Mouse (Mus musculus) adrenal gland (tissue): Measurements from ENCODE around the gene Rab6b.

Source experiments
- intact Hi-C: fragments of 180-260 bp; cut with DNase I; formaldehyde crosslinking; loops from one replicate; pipeline ENCODE4 v1.15.1; 2025
- long read RNA-seq, 2 experiments: library from polyadenylated mRNA; unstranded; transcript quantifications; one replicate each; pipeline ENCODE4 v2.0.0; 2020; ENCODE audit warnings: borderline replicate concordance in 1 of 2; ENCODE audit not compliant: insufficient replicate concordance in 1 of 2

Rab6b gene
- long read RNA-seq, experiment 1, full-length matches to known transcripts = 6 of 6 reads
- long read RNA-seq, experiment 1, partial matches to known transcripts = 0 of 6 reads
- long read RNA-seq, experiment 1, other reads (novel, unspliced or antisense) = 0 of 6 reads
- long read RNA-seq, experiment 2, full-length matches to known transcripts = 4 of 12 reads
- long read RNA-seq, experiment 2, partial matches to known transcripts = 0 of 12 reads
- long read RNA-seq, experiment 2, other reads (novel, unspliced or antisense) = 8 of 12 reads

- intact Hi-C loops = no loop called here
Observed at GRCm38 (mm10) chr9:103111621-103112470, at the start of gene Rab6b. Gene Rab6b, plus strand, starts transcription at chr9:103111787.

- intact Hi-C loops = no loop called here
Observed at GRCm38 (mm10) chr9:103063591-103063990, 48.0 kb upstream of the Rab6b start.

- intact Hi-C loops = no loop called here
Observed at GRCm38 (mm10) chr9:103066845-103067244, 44.7 kb upstream of the Rab6b start.

GRCm38 (mm10) chr9:103067651-103068050 is 43.9 kb upstream of the Rab6b start:
- intact Hi-C loops = no loop called here

GRCm38 (mm10) chr9:103068769-103069168 is 42.8 kb upstream of the Rab6b start:
- intact Hi-C loops = no loop called here

- intact Hi-C loops = no loop called here
Observed at GRCm38 (mm10) chr9:103071541-103072203, 39.9 kb upstream of the Rab6b start.

GRCm38 (mm10) chr9:103072204-103072599 is 39.4 kb upstream of the Rab6b start:
- intact Hi-C loops = no loop called here

GRCm38 (mm10) chr9:103072926-103073515 is 38.6 kb upstream of the Rab6b start:
- intact Hi-C loops = no loop called here

- intact Hi-C loops = no loop called here
Observed at GRCm38 (mm10) chr9:103076836-103077531, 34.6 kb upstream of the Rab6b start.

GRCm38 (mm10) chr9:103078194-103078691 is 33.3 kb upstream of the Rab6b start:
- intact Hi-C loops = no loop called here

- intact Hi-C loops = no loop called here
Observed at GRCm38 (mm10) chr9:103080211-103080610, 31.4 kb upstream of the Rab6b start.

GRCm38 (mm10) chr9:103082246-103082975 is 29.2 kb upstream of the Rab6b start:
- intact Hi-C loops = no loop called here

GRCm38 (mm10) chr9:103083405-103083804 is 28.2 kb upstream of the Rab6b start:
- intact Hi-C loops = no loop called here

GRCm38 (mm10) chr9:103086736-103087135 is 24.9 kb upstream of the Rab6b start:
- intact Hi-C loops = no loop called here

GRCm38 (mm10) chr9:103087301-103087700 is 24.3 kb upstream of the Rab6b start:
- intact Hi-C loops = no loop called here

- intact Hi-C loops = no loop called here
Observed at GRCm38 (mm10) chr9:103088661-103089060, 22.9 kb upstream of the Rab6b start.

- intact Hi-C loops = loop anchor here (2.0 to 10.0 kb wide), 3 partner anchors 77 to 455 kb away; no protein-coding TSS in a partner anchor
Observed at GRCm38 (mm10) chr9:103090116-103090875, 21.3 kb upstream of the Rab6b start.

GRCm38 (mm10) chr9:103091039-103091883 is 20.3 kb upstream of the Rab6b start:
- intact Hi-C loops = loop anchor here (2.0 to 10.0 kb wide), 3 partner anchors 78 to 456 kb away; no protein-coding TSS in a partner anchor
